Mouse (Mus musculus): Measurements from ENCODE around the gene Uncx.

- TF ChIP-seq POLR2A (IDR thresholded peaks at IDR 0.05; ENCODE audit: borderline replicate concordance, extremely low read depth, low read depth, low read length) (no peak), CTCF (IDR thresholded peaks at IDR 0.05; ENCODE audit: insufficient read depth, low read length) (no peak)
These were observed 1.9 kb upstream of the Uncx start for GRCm38 (mm10) chr5:139541151-139542042.
